Mouse (Mus musculus) MEL (cell line): ENCODE data around the gene Cnpy2. TPM values are rescaled to one million over a fixed set of nuclear protein-coding genes. Genes with fewer than 3 reads are reported as not detected.

ENCODE experiments used
- DNase-seq: peaks from one replicate; pipeline ENCODE4 v3.0.0; 2011; ENCODE audit warnings: low read depth, low spot score
- H3K27ac ChIP-seq: 2 replicates; pipeline ENCODE4 v1.5.1; 2012; ENCODE audit warnings: low read depth, mild to moderate bottlenecking, control low read depth, low read length, moderate library complexity; ENCODE audit not compliant: control insufficient read depth
- H3K27me3 ChIP-seq, 2 experiments: fragments of 150-350 bp in 1 of 2; sonication (generic) in 1 of 2; 2 replicates each; pipeline ENCODE4 v1.6.1; 2012; ENCODE audit warnings: low read length in 2 of 2, mild to moderate bottlenecking in 2 of 2, improper control_type of control experiment in 1 of 2, moderate library complexity in 1 of 2; ENCODE audit not compliant: insufficient read depth in 2 of 2, control insufficient read depth in 1 of 2
- H3K36me3 ChIP-seq, 2 experiments: 2 replicates each; pipeline ENCODE4 v1.6.1; 2012 to 2014; ENCODE audit warnings: low read length in 2 of 2, improper control_type of control experiment in 1 of 2, inconsistent platforms in 1 of 2, mild to moderate bottlenecking in 1 of 2; ENCODE audit not compliant: insufficient read depth in 2 of 2, control insufficient read depth in 1 of 2
- H3K4me1 ChIP-seq, 2 experiments: fragments of 150-350 bp in 1 of 2; sonication (generic) in 1 of 2; 2 replicates each; pipeline ENCODE4 v1.6.1; 2012; ENCODE audit warnings: low read length in 2 of 2, improper control_type of control experiment in 1 of 2, mild to moderate bottlenecking in 1 of 2; ENCODE audit not compliant: insufficient read depth in 2 of 2, control insufficient read depth in 1 of 2
- H3K4me3 ChIP-seq, 2 experiments: fragments of 150-350 bp in 1 of 2; sonication (generic) in 1 of 2; 2 replicates each; pipeline ENCODE4 v1.5.1; 2012; ENCODE audit warnings: low read depth in 2 of 2, low read length in 2 of 2, mild to moderate bottlenecking in 2 of 2, moderate library complexity in 2 of 2, control low read depth in 1 of 2, improper control_type of control experiment in 1 of 2; ENCODE audit not compliant: control insufficient read depth in 1 of 2, insufficient read depth in 1 of 2
- H3K79me2 ChIP-seq: 2 replicates; pipeline ENCODE4 v1.6.1; 2012; ENCODE audit warnings: mild to moderate bottlenecking, low read length, moderate library complexity; ENCODE audit not compliant: control insufficient read depth, poor library complexity, insufficient read depth
- H3K9ac ChIP-seq: 2 replicates; pipeline ENCODE4 v1.6.1; 2012; ENCODE audit warnings: low read depth, mild to moderate bottlenecking, control low read depth, low read length, moderate library complexity; ENCODE audit not compliant: control insufficient read depth, poor library complexity, severe bottlenecking
- H3K9me3 ChIP-seq: fragments of 150-350 bp; sonication (generic); replicated peaks from 2 replicates; pipeline ENCODE4 v1.6.1; 2012; ENCODE audit warnings: mild to moderate bottlenecking, low read length, improper control_type of control experiment, moderate library complexity; ENCODE audit not compliant: insufficient read depth
- BHLHE40 ChIP-seq: IDR thresholded peaks from 2 replicates; pipeline ENCODE4 v1.6.1; 2012; ENCODE audit warnings: low read depth, mild to moderate bottlenecking, inconsistent platforms, low read length, improper control_type of control experiment, borderline replicate concordance
- CTCF ChIP-seq, 3 experiments: IDR thresholded peaks in 2 of 3; conservative IDR thresholded peaks in 1 of 3; 2 replicates each; pipeline ENCODE4 v1.5.1; 2011 to 2012; ENCODE audit warnings: low read length in 3 of 3, low read depth in 2 of 3, mild to moderate bottlenecking in 2 of 3, improper control_type of control experiment in 1 of 3, inconsistent platforms in 1 of 3, mixed read lengths in 1 of 3, moderate library complexity in 1 of 3; ENCODE audit not compliant: control insufficient read depth in 1 of 3, insufficient read depth in 1 of 3, poor library complexity in 1 of 3, severe bottlenecking in 1 of 3
- E2F4 ChIP-seq: IDR thresholded peaks from 2 replicates; pipeline ENCODE4 v1.6.1; 2011; ENCODE audit warnings: low read depth, low read length, improper control_type of control experiment, borderline replicate concordance
- ELF1 ChIP-seq: IDR thresholded peaks from 2 replicates; pipeline ENCODE4 v1.6.1; 2014; ENCODE audit warnings: low read depth, mild to moderate bottlenecking, inconsistent platforms, low read length, improper control_type of control experiment, moderate library complexity
- EP300 ChIP-seq, 2 experiments: IDR thresholded peaks; 2 replicates each; pipeline ENCODE4 v1.6.1; 2011; ENCODE audit warnings: improper control_type of control experiment in 2 of 2, low read length in 2 of 2, low read depth in 1 of 2, mild to moderate bottlenecking in 1 of 2
- ETS1 ChIP-seq: IDR thresholded peaks from 2 replicates; pipeline ENCODE4 v1.6.1; 2012; ENCODE audit warnings: low read depth, mild to moderate bottlenecking, inconsistent platforms, low read length, improper control_type of control experiment, moderate library complexity
- GABPA ChIP-seq: IDR thresholded peaks from 2 replicates; pipeline ENCODE4 v1.6.1; 2012; ENCODE audit warnings: low read depth, mild to moderate bottlenecking, inconsistent platforms, low read length, improper control_type of control experiment, moderate library complexity
- GATA1 ChIP-seq: IDR thresholded peaks from 2 replicates; pipeline ENCODE4 v1.6.1; 2011; ENCODE audit warnings: low read depth, low read length, improper control_type of control experiment
- JUND ChIP-seq: IDR thresholded peaks from 2 replicates; pipeline ENCODE4 v1.6.1; 2011; ENCODE audit warnings: low read depth, mild to moderate bottlenecking, improper control_type of control experiment, low read length
- KAT2A ChIP-seq: conservative IDR thresholded peaks from 2 replicates; pipeline ENCODE4 v1.6.1; 2012; ENCODE audit warnings: low read depth, low read length, improper control_type of control experiment, inconsistent platforms
- MAFK ChIP-seq: IDR thresholded peaks from 2 replicates; pipeline ENCODE4 v1.6.1; 2011; ENCODE audit warnings: low read depth, mild to moderate bottlenecking, low read length, improper control_type of control experiment, borderline replicate concordance
- MAX ChIP-seq: IDR thresholded peaks from 2 replicates; pipeline ENCODE4 v1.6.1; 2011; ENCODE audit warnings: low read length, improper control_type of control experiment
- MAZ ChIP-seq: IDR thresholded peaks from 2 replicates; pipeline ENCODE4 v1.6.1; 2012; ENCODE audit warnings: low read depth, mild to moderate bottlenecking, inconsistent platforms, low read length, improper control_type of control experiment
- MEF2A ChIP-seq: IDR thresholded peaks from 2 replicates; pipeline ENCODE4 v1.6.1; 2014; ENCODE audit warnings: low read depth, mild to moderate bottlenecking, inconsistent platforms, low read length, improper control_type of control experiment; ENCODE audit not compliant: poor library complexity, insufficient replicate concordance, severe bottlenecking; ENCODE audit errors: extremely low read depth
- MXI1 ChIP-seq: IDR thresholded peaks from 2 replicates; pipeline ENCODE4 v1.6.1; 2011; ENCODE audit warnings: mild to moderate bottlenecking, low read depth, low read length, improper control_type of control experiment
- MYB ChIP-seq: IDR thresholded peaks from 2 replicates; pipeline ENCODE4 v1.6.1; 2011; ENCODE audit warnings: mild to moderate bottlenecking, low read depth, low read length, improper control_type of control experiment
- MYC ChIP-seq: IDR thresholded peaks from 2 replicates; pipeline ENCODE4 v1.6.1; 2011; ENCODE audit warnings: low read depth, mild to moderate bottlenecking, low read length, improper control_type of control experiment, moderate library complexity
- NELFE ChIP-seq: IDR thresholded peaks from 2 replicates; pipeline ENCODE4 v1.6.1; 2011; ENCODE audit warnings: low read depth, low read length, improper control_type of control experiment
- NRF1 ChIP-seq: IDR thresholded peaks from 2 replicates; pipeline ENCODE4 v1.6.1; 2014; ENCODE audit warnings: low read depth, mild to moderate bottlenecking, inconsistent platforms, low read length, improper control_type of control experiment, moderate library complexity; ENCODE audit not compliant: poor library complexity, insufficient read depth, severe bottlenecking
- POLR2A ChIP-seq, 2 experiments: IDR thresholded peaks; 2 replicates each; pipeline ENCODE4 v1.6.1; 2011 to 2012; ENCODE audit warnings: low read length in 2 of 2, mild to moderate bottlenecking in 2 of 2, control low read depth in 1 of 2, improper control_type of control experiment in 1 of 2, low read depth in 1 of 2, moderate library complexity in 1 of 2; ENCODE audit not compliant: control insufficient read depth in 1 of 2, insufficient read depth in 1 of 2, poor library complexity in 1 of 2
- POLR2AphosphoS5 ChIP-seq: IDR thresholded peaks from 2 replicates; pipeline ENCODE4 v1.6.1; 2012; ENCODE audit warnings: low read depth, borderline replicate concordance, mild to moderate bottlenecking, inconsistent platforms, low read length, moderate library complexity, mixed read lengths
- RAD21 ChIP-seq: IDR thresholded peaks from 2 replicates; pipeline ENCODE4 v1.6.1; 2011; ENCODE audit warnings: mild to moderate bottlenecking, low read depth, low read length, improper control_type of control experiment
- RCOR1 ChIP-seq: IDR thresholded peaks from 2 replicates; pipeline ENCODE4 v1.6.1; 2012; ENCODE audit warnings: low read depth, mild to moderate bottlenecking, inconsistent platforms, low read length, improper control_type of control experiment
- SIN3A ChIP-seq: IDR thresholded peaks from 2 replicates; pipeline ENCODE4 v1.6.1; 2012; ENCODE audit warnings: low read length, improper control_type of control experiment, inconsistent platforms
- SMC3 ChIP-seq: IDR thresholded peaks from 2 replicates; pipeline ENCODE4 v1.6.1; 2011; ENCODE audit warnings: low read depth, low read length, improper control_type of control experiment
- TBP ChIP-seq: IDR thresholded peaks from 2 replicates; pipeline ENCODE4 v1.8.0; 2011; ENCODE audit warnings: low read depth, low read length, improper control_type of control experiment
- TCF12 ChIP-seq: IDR thresholded peaks from 2 replicates; pipeline ENCODE4 v1.6.1; 2014; ENCODE audit warnings: low read depth, mild to moderate bottlenecking, inconsistent platforms, low read length, improper control_type of control experiment, moderate library complexity
- UBTF ChIP-seq: IDR thresholded peaks from 2 replicates; pipeline ENCODE4 v1.6.1; 2012; ENCODE audit warnings: low read depth, mild to moderate bottlenecking, inconsistent platforms, low read length, improper control_type of control experiment, moderate library complexity, borderline replicate concordance; ENCODE audit not compliant: insufficient read depth
- USF1 ChIP-seq: IDR thresholded peaks from 2 replicates; pipeline ENCODE4 v1.6.1; 2014; ENCODE audit warnings: low read depth, mild to moderate bottlenecking, inconsistent platforms, low read length, improper control_type of control experiment, moderate library complexity
- USF2 ChIP-seq, 2 experiments: IDR thresholded peaks; 2 replicates each; pipeline ENCODE4 v1.6.1; 2011 to 2012; ENCODE audit warnings: improper control_type of control experiment in 2 of 2, low read length in 2 of 2, borderline replicate concordance in 1 of 2, inconsistent platforms in 1 of 2, low read depth in 1 of 2, mild to moderate bottlenecking in 1 of 2; ENCODE audit not compliant: insufficient read depth in 1 of 2
- ZC3H11A ChIP-seq: IDR thresholded peaks from 2 replicates; pipeline ENCODE4 v1.6.1; 2012; ENCODE audit warnings: low read depth, mild to moderate bottlenecking, inconsistent platforms, low read length, improper control_type of control experiment
- ZKSCAN1 ChIP-seq: IDR thresholded peaks from 2 replicates; pipeline ENCODE4 v1.6.1; 2012; ENCODE audit warnings: low read depth, mild to moderate bottlenecking, inconsistent platforms, low read length, improper control_type of control experiment, moderate library complexity
- ZMIZ1 ChIP-seq: IDR thresholded peaks from 2 replicates; pipeline ENCODE4 v1.6.1; 2012; ENCODE audit warnings: low read depth, mild to moderate bottlenecking, inconsistent platforms, low read length, improper control_type of control experiment, moderate library complexity
- ZNF384 ChIP-seq: IDR thresholded peaks from 2 replicates; pipeline ENCODE4 v1.6.1; 2012; ENCODE audit warnings: low read depth, mild to moderate bottlenecking, inconsistent platforms, low read length, improper control_type of control experiment
- polyA plus RNA-seq, 2 experiments: library from polyadenylated mRNA; stranded (reverse) in 1 of 2; unstranded in 1 of 2; fragments of >175 nt in 1 of 2; fragments of >200 nt in 1 of 2; gene quantifications; 2 replicates each; pipeline versions ENCODE4 v1.2.1 to v1.2.4; 2012; ENCODE audit warnings: low replicate concordance in 2 of 2, low read depth in 1 of 2; ENCODE audit not compliant: insufficient read length in 2 of 2, insufficient read depth in 1 of 2, missing spikeins in 1 of 2
- total RNA-seq: library from RNA; depleted of rRNA; stranded (reverse); fragments of 300-350 nt; gene quantifications from 2 replicates; pipeline ENCODE4 v1.2.3, GENCODE M21; 2012

Cnpy2 gene
- total and polyA plus RNA-seq, 3 experiments: 98.1 to 107 TPM; not detected in 1

DNA sequence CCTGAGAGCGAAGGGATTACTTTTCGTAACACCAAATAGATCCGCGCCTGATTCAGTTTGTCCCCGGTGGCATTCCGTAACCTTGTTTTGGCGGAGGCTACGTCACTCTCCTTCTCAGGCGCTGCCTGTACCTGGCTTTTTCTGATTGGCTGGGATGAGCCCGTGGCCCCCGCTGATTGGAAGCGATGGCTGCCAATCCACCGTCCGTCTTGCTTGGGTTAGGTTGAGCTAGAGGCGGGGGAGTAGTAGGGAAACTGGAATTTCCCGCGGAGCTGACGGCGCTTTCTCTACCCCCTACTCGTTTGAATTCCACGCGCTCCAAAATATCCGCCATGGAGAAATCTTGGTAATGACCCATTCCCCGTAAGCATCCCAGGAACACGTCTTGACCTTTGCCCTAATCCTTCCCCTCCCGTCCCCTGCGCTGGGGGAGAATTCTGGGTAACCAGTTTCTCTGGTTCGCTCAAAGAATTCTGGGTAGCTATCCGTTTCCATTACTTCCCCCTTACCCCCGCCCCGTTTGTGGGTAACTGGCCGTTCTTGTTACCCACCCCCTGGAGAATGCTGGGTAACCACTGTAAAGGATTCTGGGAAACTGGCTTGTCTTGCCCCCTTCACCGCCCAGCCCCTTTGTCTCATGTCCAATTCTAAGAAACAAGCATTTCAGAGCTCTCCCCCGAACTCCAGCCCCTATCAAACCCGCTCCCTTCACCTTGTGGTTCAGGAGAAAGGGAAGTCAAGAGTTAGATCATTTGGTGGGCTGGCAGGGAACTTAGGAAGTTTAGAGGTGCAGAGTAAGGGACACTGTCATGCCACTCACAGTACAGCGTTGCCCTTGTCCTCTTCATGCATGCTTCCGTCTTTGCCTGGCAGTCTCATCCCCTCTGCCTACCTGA lies 18.9 kb upstream of the Cnpy2 start, which contains the start of gene Pan2:
TSS of gene Pan2 (plus strand) at position 210 of the 896 bp plus-strand sequence.
- no peaks in the 10 kb centered on the region for H3K9me3 ChIP-seq
- peak within 1 kb of the TSS; percentile 68 to 85 for H3K4me3 ChIP-seq
- H3K79me2 ChIP-seq: peaks cover 6% of the 10 kb centered on the region; the same call in 1 of the 2 replicates
- H3K36me3 ChIP-seq: peaks cover 0 to 12% of the 10 kb centered on the region in 2 experiments; a peak in 2 of 4 replicates
- H3K4me1 ChIP-seq: peaks cover 5 to 7% of the 10 kb centered on the region in 2 experiments; a peak in 3 of 4 replicates
- peak; percentile 100 for DNase-seq
- H3K9ac ChIP-seq: peak within 1 kb of the TSS; percentile 90
- peak within 1 kb of the TSS; percentile 93 for H3K27ac ChIP-seq
- H3K27me3 ChIP-seq: no peaks in the 10 kb centered on the region
- TF ChIP-seq MAZ: peak; percentile 95
- TF ChIP-seq MYB: peak; percentile 65; the same call in 1 of the 2 replicates
- peak; percentile 74 to 93; a peak in 3 of 4 replicates for TF ChIP-seq POLR2A (IDR thresholded peaks at IDR 0.05; ENCODE audit: control insufficient read depth in 1 of 2, insufficient read depth in 1 of 2, low read depth in 1 of 2, low read length in 2 of 2, poor library complexity in 1 of 2)
- TF ChIP-seq E2F4: peak; percentile 81; the same call in 1 of the 2 replicates
- TF ChIP-seq ETS1: peak; percentile 45; the same call in 1 of the 2 replicates
- peak; percentile 83 for TF ChIP-seq MYC
- no peak for TF ChIP-seq UBTF
- TF ChIP-seq GABPA: no peak
- no peak for TF ChIP-seq MAFK
- TF ChIP-seq TBP: peak; percentile 88
- no peak for TF ChIP-seq RAD21
- peak; percentile 39; the same call in 1 of the 2 replicates for TF ChIP-seq NRF1
- peak; percentile 35 to 46; a peak in 3 of 4 replicates for TF ChIP-seq EP300 (IDR thresholded peaks at IDR 0.05; ENCODE audit: low read depth in 1 of 2, low read length in 2 of 2)
- TF ChIP-seq ZKSCAN1: no peak
- no peak for TF ChIP-seq USF2 (IDR thresholded peaks at IDR 0.05; ENCODE audit: borderline replicate concordance in 1 of 2, insufficient read depth in 1 of 2, low read depth in 1 of 2, low read length in 2 of 2)
- TF ChIP-seq JUND: no peak
- no peak; the same call in 1 of the 2 replicates for TF ChIP-seq POLR2AphosphoS5
- TF ChIP-seq RCOR1: 0 out of 2 replicates have a peak, but pooled peaks have one; percentile 10
- TF ChIP-seq TCF12: peak; percentile 71
- no peak for TF ChIP-seq GATA1
- TF ChIP-seq ZC3H11A: no peak
- TF ChIP-seq MAX: peak; percentile 75; the same call in 1 of the 2 replicates
- TF ChIP-seq MEF2A: no peak
- peak; percentile 81 for TF ChIP-seq KAT2A
- peak; percentile 83 for TF ChIP-seq MXI1
- TF ChIP-seq NELFE: peak; percentile 89
- TF ChIP-seq ELF1: peak; percentile 59
- no peak for TF ChIP-seq ZNF384
- peak; percentile 65 for TF ChIP-seq ZMIZ1
- TF ChIP-seq SIN3A: peak; percentile 88
- no peak for TF ChIP-seq SMC3
- TF ChIP-seq CTCF (IDR thresholded peaks at IDR 0.05 in 2 of 3, conservative IDR thresholded peaks at IDR 0.05 in 1 of 3; ENCODE audit: control insufficient read depth in 1 of 3, insufficient read depth in 1 of 3, low read depth in 2 of 3, low read length in 3 of 3, poor library complexity in 1 of 3, severe bottlenecking in 1 of 3): no peak
- TF ChIP-seq USF1: 0 out of 2 replicates have a peak, but pooled peaks have one; percentile 14
- TF ChIP-seq BHLHE40: no peak
